Mouse (Mus musculus): ENCODE measurements around the gene Prss8.
A peak's percentile ranks its signal among the peaks of the same experiment; 100 is the strongest.

The Prss8 gene

GRCm38 (mm10) chr7:127894480-127894879 is 35.4 kb downstream of the Prss8 start:
- no peak for DNase-seq

GRCm38 (mm10) chr7:127890798-127891197 is 39.1 kb downstream of the Prss8 start, which contains the start of gene Prss53:
Prss53 (minus strand) TSS chr7:127890970.
- no peak for DNase-seq

DNA sequence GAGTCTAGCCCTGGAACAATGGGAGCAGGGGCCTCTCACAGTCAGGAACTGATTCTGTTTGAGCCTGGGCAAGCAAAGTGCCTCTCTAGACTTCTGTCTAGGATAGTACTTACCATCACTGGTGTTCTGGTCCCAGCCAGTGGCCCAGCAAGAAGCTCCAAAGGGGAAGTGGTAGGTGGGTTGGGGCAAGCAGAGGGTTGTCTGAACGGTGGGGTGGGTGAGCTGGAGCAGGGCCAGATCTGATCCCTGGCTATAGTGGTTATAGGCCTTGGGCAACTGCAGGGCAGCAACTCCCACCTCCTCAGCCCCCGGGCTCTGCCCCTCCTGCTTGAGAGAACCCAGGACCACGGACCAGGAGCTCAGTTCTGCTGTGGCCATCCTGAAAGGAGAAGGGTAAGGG is 41.1 kb downstream of the Prss8 start:
- no peak for DNase-seq

DNA sequence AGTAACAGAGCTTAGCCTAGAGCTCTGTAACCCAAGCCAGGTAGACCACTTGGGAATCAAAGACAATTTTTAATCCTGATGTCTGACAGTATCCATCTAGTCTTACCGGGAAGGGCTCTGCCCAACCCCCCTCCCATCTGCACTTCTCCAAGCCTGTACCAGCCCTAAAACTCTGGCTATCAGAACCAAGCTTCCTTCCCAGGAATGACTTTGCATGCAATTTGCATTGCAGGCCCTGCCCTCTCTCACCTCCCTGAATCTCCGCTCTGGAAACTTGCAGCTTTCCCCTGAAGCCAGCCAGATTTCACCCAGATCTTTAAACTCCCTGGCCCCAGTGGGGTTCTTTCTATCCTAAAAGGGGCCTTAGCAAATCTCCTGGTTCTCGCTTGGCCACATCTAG is 42.1 kb downstream of the Prss8 start:
- DNase-seq, result no peak

DNA sequence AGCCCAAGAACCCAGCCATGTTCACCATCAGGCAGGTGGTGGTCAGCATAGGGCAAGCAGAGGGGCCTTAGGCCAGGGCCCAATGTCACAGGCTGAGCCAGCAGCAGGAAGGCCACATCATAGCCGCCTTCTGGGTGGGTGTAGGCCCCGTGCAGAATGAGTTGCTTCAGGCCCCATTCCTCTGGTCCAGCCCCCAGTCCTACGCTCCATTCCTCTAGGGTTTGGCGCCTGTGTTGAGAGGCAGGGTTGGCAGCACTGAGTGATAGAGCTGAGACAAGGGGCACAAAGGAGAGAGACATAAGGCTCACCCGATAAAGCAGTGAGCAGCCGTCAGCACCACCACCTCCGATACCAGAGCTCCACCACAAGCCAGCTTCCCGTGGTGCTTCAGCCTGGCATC is 42.7 kb downstream of the Prss8 start:
- no peak for DNase-seq

DNA sequence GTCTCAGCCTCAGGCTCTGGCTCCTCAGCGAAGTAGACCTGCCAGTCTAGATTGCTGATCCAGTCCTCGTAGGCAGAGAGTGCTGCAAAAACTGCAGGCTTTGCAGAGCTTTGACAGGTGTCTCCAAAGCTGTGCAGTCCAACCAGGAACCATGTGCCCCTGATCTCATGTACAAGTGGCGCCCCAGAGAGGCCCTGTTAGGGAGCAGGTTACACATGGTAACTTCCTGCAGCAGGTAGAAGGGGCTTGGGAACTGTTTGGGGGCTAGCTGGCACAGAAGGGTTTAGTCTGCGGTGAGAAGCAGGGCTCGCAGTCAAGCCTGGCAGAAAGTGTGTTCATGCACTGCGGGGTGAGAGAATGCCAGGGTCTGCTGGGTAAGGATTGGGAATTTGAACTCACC is 43.4 kb downstream of the Prss8 start:
- no peak for DNase-seq

GRCm38 (mm10) chr7:127885951-127886350 is 44.0 kb downstream of the Prss8 start:
- DNase-seq, result peak; percentile 45

GRCm38 (mm10) chr7:127880431-127880830 is 49.5 kb downstream of the Prss8 start:
- DNase-seq, result no peak

- no peak for DNase-seq
Measured at GRCm38 (mm10) chr7:127879301-127879700, 50.6 kb downstream of the Prss8 start.

- DNase-seq, result peak; percentile 90
Measured at GRCm38 (mm10) chr7:127876467-127877348, 53.2 kb downstream of the Prss8 start, which contains the start of gene Zfp668. Zfp668 (minus strand) TSS chr7:127876828.

GRCm38 (mm10) chr7:127876041-127876466 is 53.9 kb downstream of the Prss8 start, which contains the start of gene Zfp646:
Zfp646 (plus strand) TSS chr7:127876221.
- peak; percentile 79 for DNase-seq

All from right cerebral cortex, adult 18-20 months (tissue).